Mouse (Mus musculus): ENCODE measurements around the gene Entpd8. TPM values are rescaled to one million over a fixed set of nuclear protein-coding genes. Genes with fewer than 3 reads are reported as not detected.

The Entpd8 gene
- polyA plus RNA-seq, 1 experiment from 2014 or later, result 1.2 TPM

GRCm38 (mm10) chr2:25098005-25098615 is 18.0 kb downstream of the Entpd8 start:
- no peak for ATAC-seq
- no peak overlapping the region for H3K27ac ChIP-seq
- 58% methylated on average over 3 of the region's 3 CpGs for WGBS (ENCODE audit: insufficient replicate concordance)

DNA sequence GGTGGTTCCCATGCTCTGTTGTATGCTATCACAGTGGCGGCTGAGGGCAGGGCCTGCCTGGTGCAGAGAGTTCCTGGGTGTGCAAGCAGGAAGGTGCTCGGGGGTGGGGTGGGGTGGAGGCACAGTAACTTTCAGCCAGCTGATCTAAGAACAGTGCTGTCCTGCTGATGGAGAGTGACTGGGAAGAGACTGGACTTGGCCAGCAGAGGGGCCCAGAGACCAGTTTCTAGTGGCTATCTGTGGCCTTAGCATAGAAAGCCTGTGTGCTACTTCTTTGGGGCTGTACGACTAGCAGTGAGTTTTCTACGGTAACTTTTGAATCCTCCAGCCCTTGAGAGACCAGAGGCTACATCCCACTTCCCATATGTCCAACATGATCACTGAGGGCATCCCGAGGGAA is 18.9 kb downstream of the Entpd8 start:
- H3K4me3 ChIP-seq, result no peak overlapping the region
- H3K9ac ChIP-seq, result no peak overlapping the region
- no peaks in the 10 kb centered on the region for H3K9me3 ChIP-seq (replicated peaks)
- H3K36me3 ChIP-seq, result no peaks in the 10 kb centered on the region
- no peak overlapping the region for H3K4me2 ChIP-seq
- peaks cover 28% of the 10 kb centered on the region for H3K4me1 ChIP-seq
- ATAC-seq, result no peak
- WGBS (ENCODE audit: insufficient replicate concordance), result 43% methylated on average over 5 of the region's 5 CpGs
- no peak overlapping the region for H3K27ac ChIP-seq
- H3K27me3 ChIP-seq (replicated peaks), result peaks cover 8% of the 10 kb centered on the region

More at GRCm38 (mm10) chr2:25098005-25098615, 18.0 kb downstream of the Entpd8 start:
- no peak overlapping the region for H3K4me2 ChIP-seq
- no peak overlapping the region for H3K9ac ChIP-seq
- peaks cover 17% of the 10 kb centered on the region for H3K27me3 ChIP-seq (replicated peaks)
- no peaks in the 10 kb centered on the region for H3K9me3 ChIP-seq (replicated peaks)
- H3K4me3 ChIP-seq, result no peak overlapping the region
- no peaks in the 10 kb centered on the region for H3K36me3 ChIP-seq
- peaks cover 28% of the 10 kb centered on the region for H3K4me1 ChIP-seq

DNA sequence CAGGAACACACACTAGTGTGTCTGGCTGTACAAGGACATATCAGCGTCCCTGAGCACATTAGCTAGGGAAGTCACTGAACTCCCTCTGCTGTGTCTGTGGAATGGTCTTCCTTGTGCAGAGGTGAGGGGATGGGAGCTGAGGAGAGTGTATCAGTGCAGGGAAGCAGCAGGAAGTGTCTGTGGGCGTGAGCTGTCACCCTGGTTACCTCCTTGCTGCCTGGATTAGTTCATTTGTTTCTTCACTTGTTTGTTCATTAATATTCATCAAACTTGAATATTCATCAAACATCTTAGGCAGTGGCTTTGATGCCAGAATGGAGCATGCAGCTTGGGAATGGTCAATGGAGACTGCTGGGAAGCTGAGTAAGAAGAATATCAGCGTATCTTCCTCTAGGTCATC is 19.6 kb downstream of the Entpd8 start:
- no peak for ATAC-seq
- Histone ChIP-seq H3K4me1 (peaks cover 26% of the 10 kb centered on the region), H3K9me3 (replicated peaks) (no peaks in the 10 kb centered on the region), H3K27ac (no peak overlapping the region), H3K27me3 (replicated peaks) (0 out of 2 replicates have a peak, but pooled peaks cover under 1% of the 10 kb centered on the region), H3K36me3 (no peaks in the 10 kb centered on the region), H3K9ac (no peak overlapping the region), H3K4me3 (no peak overlapping the region), H3K4me2 (no peak overlapping the region)
- 60% methylated on average over 3 of the region's 3 CpGs for WGBS (ENCODE audit: insufficient replicate concordance)

DNA sequence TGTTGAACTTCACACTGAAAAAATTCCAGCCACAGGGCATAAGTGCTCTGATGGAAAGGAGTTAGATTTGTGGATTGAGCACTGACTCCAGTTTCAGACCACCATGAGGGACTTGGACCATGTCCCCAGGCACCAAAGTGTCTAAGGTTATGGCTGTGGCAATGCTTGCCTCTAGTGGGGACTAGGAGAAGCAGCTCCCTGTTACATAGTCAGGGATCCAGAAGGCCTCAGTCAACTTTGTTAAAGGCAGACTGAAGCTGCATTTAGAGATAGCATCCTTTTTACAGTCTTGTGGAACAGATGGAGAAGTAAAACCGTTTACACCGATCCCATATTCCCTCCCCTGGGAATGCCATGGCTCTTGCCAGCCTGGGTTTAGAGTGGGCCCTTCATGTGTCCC is 24.0 kb downstream of the Entpd8 start:
- H3K4me3 ChIP-seq, result no peak overlapping the region
- WGBS (ENCODE audit: insufficient replicate concordance), result 73% methylated on average over 2 of the region's 2 CpGs
- no peak overlapping the region for H3K4me2 ChIP-seq
- H3K27ac ChIP-seq, result no peak overlapping the region
- no peaks in the 10 kb centered on the region for H3K27me3 ChIP-seq (replicated peaks)
- no peaks in the 10 kb centered on the region for H3K36me3 ChIP-seq
- H3K9ac ChIP-seq, result no peak overlapping the region
- no peak for ATAC-seq
- H3K9me3 ChIP-seq (replicated peaks), result no peaks in the 10 kb centered on the region
- peaks cover 25% of the 10 kb centered on the region for H3K4me1 ChIP-seq

GRCm38 (mm10) chr2:25106045-25106444 is 25.9 kb downstream of the Entpd8 start:
- WGBS (ENCODE audit: insufficient replicate concordance), result 25% methylated on average over 3 of the region's 3 CpGs
- 0 out of 2 replicates have a peak overlapping the region, but pooled peaks have one; percentile 10 for H3K9ac ChIP-seq
- H3K36me3 ChIP-seq, result no peaks in the 10 kb centered on the region
- H3K27me3 ChIP-seq (replicated peaks), result no peaks in the 10 kb centered on the region
- H3K4me2 ChIP-seq, result no peak overlapping the region
- H3K4me1 ChIP-seq, result peaks cover 40% of the 10 kb centered on the region
- H3K4me3 ChIP-seq, result no peak overlapping the region
- ATAC-seq, result peak; percentile 66
- H3K9me3 ChIP-seq (replicated peaks), result no peaks in the 10 kb centered on the region
- H3K27ac ChIP-seq, result peak overlapping the region; percentile 43

- Histone ChIP-seq H3K27ac (no peak overlapping the region), H3K4me3 (no peak overlapping the region), H3K36me3 (no peaks in the 10 kb centered on the region), H3K4me2 (no peak overlapping the region), H3K4me1 (peaks cover 59% of the 10 kb centered on the region), H3K9ac (no peak overlapping the region), H3K9me3 (replicated peaks) (no peaks in the 10 kb centered on the region), H3K27me3 (replicated peaks) (no peaks in the 10 kb centered on the region)
- no peak for ATAC-seq
Observed at GRCm38 (mm10) chr2:25109487-25109886, 29.4 kb downstream of the Entpd8 start.

GRCm38 (mm10) chr2:25110505-25111183 is 30.5 kb downstream of the Entpd8 start:
- Histone ChIP-seq H3K9ac (no peak overlapping the region), H3K4me1 (peaks cover 66% of the 10 kb centered on the region), H3K4me3 (no peak overlapping the region), H3K27ac (peak overlapping the region; percentile 68), H3K9me3 (replicated peaks) (no peaks in the 10 kb centered on the region), H3K4me2 (0 out of 2 replicates have a peak overlapping the region, but pooled peaks have one; percentile 3), H3K36me3 (no peaks in the 10 kb centered on the region), H3K27me3 (replicated peaks) (no peaks in the 10 kb centered on the region)
- ATAC-seq, result no peak; the same call in 1 of the 2 replicates

- Histone ChIP-seq H3K4me3 (no peak overlapping the region), H3K36me3 (no peaks in the 10 kb centered on the region), H3K27ac (peak overlapping the region; percentile 68), H3K9me3 (replicated peaks) (no peaks in the 10 kb centered on the region), H3K27me3 (replicated peaks) (no peaks in the 10 kb centered on the region), H3K4me1 (peaks cover 66% of the 10 kb centered on the region), H3K9ac (no peak overlapping the region), H3K4me2 (peak overlapping the region; percentile 29; the same call in 1 of the 2 replicates)
- WGBS (ENCODE audit: insufficient replicate concordance), result 16% methylated on average over 9 of the region's 9 CpGs
- ATAC-seq, result peak; percentile 81
Observed at GRCm38 (mm10) chr2:25111184-25111791, 31.2 kb downstream of the Entpd8 start.

GRCm38 (mm10) chr2:25114308-25114707 is 34.2 kb downstream of the Entpd8 start:
- no peak for ATAC-seq
- H3K9me3 ChIP-seq (replicated peaks), result no peaks in the 10 kb centered on the region
- H3K9ac ChIP-seq, result no peak overlapping the region
- no peaks in the 10 kb centered on the region for H3K27me3 ChIP-seq (replicated peaks)
- no peaks in the 10 kb centered on the region for H3K36me3 ChIP-seq
- no peak overlapping the region for H3K27ac ChIP-seq
- no peak overlapping the region for H3K4me2 ChIP-seq
- peaks cover 54% of the 10 kb centered on the region for H3K4me1 ChIP-seq
- WGBS (ENCODE audit: insufficient replicate concordance), result 53% methylated on average over 2 of the region's 2 CpGs
- H3K4me3 ChIP-seq, result no peak overlapping the region

- Histone ChIP-seq H3K4me3 (no peak overlapping the region), H3K4me1 (peaks cover 44% of the 10 kb centered on the region), H3K4me2 (peak overlapping the region; percentile 48), H3K9ac (0 out of 2 replicates have a peak overlapping the region, but pooled peaks have one; percentile 29), H3K9me3 (replicated peaks) (no peaks in the 10 kb centered on the region), H3K27ac (peak overlapping the region; percentile 82), H3K27me3 (replicated peaks) (no peaks in the 10 kb centered on the region), H3K36me3 (no peaks in the 10 kb centered on the region)
- 14% methylated on average over 2 of the region's 2 CpGs for WGBS (ENCODE audit: insufficient replicate concordance)
- ATAC-seq, result peak; percentile 85
Observed at GRCm38 (mm10) chr2:25115442-25115841, 35.3 kb downstream of the Entpd8 start.

- WGBS (ENCODE audit: insufficient replicate concordance), result 42% methylated on average over 7 of the region's 7 CpGs
- no peak overlapping the region for H3K4me2 ChIP-seq
- no peaks in the 10 kb centered on the region; the same call in 1 of the 2 replicates for H3K27me3 ChIP-seq (replicated peaks)
- no peak overlapping the region for H3K27ac ChIP-seq
- ATAC-seq, result no peak
- no peak overlapping the region for H3K9ac ChIP-seq
- peaks cover 24% of the 10 kb centered on the region for H3K4me1 ChIP-seq
- no peaks in the 10 kb centered on the region for H3K36me3 ChIP-seq
- H3K9me3 ChIP-seq (replicated peaks), result no peaks in the 10 kb centered on the region
- H3K4me3 ChIP-seq, result no peak overlapping the region
Observed at GRCm38 (mm10) chr2:25120963-25121362, 40.9 kb downstream of the Entpd8 start.

DNA sequence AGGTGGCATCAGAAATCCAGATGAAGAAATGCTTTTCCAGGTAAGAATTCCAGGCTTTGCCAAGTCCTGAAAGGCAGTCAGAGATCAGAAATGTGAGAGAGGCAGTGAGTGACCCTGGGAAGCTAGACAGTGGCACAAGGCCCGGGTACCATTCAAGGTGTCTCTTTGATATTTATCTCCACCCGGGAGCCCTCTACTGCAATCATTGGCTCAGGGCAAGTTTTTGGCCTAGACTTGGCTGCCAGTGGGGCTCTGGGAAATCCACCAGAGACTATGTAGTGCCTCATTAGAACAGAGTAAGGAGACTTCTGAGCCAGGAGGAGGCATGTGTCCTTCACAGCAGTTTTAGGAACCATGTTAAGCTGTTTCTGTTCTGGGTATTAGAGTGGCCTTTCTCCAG is 42.6 kb downstream of the Entpd8 start:
- Histone ChIP-seq H3K36me3 (no peaks in the 10 kb centered on the region), H3K27me3 (replicated peaks) (no peaks in the 10 kb centered on the region; the same call in 1 of the 2 replicates), H3K4me3 (no peak overlapping the region), H3K4me2 (no peak overlapping the region), H3K27ac (no peak overlapping the region), H3K4me1 (peaks cover 29% of the 10 kb centered on the region), H3K9ac (no peak overlapping the region), H3K9me3 (replicated peaks) (no peaks in the 10 kb centered on the region)
- ATAC-seq, result no peak
- 63% methylated on average over 2 of the region's 2 CpGs for WGBS (ENCODE audit: insufficient replicate concordance)

All from liver, embryonic 12.5 days (tissue).